Mouse (Mus musculus): Measurements from ENCODE around the gene Kirrel3.

Gene Kirrel3

DNA sequence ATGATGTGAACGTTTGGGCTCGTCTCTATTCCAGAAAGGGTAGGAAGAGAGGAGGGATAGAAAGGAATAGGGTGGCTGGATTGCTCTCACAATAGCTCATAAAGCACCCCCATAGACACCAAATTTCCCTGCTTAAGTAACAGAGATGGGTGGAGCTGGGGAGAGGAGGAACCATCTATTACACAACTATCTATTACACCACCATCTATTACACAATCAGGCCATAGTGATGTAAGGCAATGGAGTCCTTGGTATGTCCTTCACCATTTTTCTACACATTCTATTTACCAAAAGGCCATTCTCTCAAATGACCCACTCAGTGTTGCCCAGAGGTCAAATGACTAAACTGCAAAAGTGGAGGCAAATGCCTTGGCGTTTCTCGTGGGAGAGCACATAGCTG is 119.2 kb downstream of the Kirrel3 start:
- DNase-seq = no peak

DNA sequence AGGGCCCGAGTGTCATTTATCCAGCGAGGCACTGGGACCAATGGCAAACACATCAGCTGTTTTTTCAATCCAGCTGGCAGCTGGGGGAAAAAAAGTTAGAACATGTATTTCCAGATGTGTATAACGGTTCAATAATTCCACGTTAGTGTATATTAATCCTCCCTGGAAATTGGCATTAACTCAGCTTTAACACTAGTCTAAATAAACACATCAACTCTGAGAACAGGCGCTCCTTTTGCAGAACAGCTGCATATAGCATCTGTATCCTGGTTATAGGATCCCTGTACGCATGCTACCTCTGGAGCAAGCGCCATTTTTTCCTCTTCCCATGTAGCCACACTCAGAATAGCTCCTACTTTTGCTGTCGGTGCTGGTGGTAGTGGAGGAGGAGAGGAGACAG is 119.8 kb downstream of the Kirrel3 start:
- no peak for DNase-seq

GRCm38 (mm10) chr9:34607976-34608375 is 122.3 kb downstream of the Kirrel3 start:
- DNase-seq = no peak

- DNase-seq = peak; percentile 87
These were observed 127.4 kb downstream of the Kirrel3 start for GRCm38 (mm10) chr9:34612886-34613769.

DNA sequence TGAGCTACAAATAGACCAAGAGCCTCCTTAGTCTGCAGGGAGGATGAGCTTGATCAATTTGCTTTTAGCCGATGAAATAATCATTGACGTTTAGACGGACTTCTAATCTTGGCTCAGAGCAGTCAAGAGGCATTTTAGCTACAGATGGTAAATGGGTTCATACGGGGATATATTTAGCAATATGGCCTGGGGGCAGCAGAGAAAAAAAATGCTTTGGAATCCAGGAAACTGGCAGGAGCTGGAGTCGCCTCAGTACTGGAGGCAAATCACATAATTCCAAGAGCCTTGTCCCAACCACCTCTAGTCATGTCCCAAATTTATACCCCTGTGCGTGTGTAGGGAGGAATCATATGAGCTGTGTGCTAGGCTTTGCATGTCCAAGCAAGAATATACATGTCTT is 132.4 kb downstream of the Kirrel3 start:
- no peak for DNase-seq

DNA sequence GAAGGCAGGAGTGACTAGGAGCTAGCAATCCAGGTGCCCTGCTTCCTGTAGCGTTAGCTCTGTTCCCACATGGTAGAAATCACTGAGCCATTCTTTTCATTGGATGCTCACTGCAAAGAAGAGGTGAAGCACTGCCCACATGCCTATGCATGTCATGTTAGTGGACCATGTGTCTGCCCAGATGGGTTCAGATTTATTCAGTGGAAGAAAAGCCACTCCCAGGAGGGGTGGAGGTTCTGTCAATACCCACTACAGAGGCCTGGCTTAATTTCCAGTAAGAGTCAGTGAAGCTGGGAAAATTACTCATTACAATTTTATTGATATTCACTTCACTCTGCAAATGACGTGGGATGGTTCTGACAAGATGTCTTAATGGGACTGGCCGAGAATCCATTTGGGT is 134.2 kb downstream of the Kirrel3 start:
- DNase-seq = no peak

- DNase-seq = no peak
These were observed 137.8 kb downstream of the Kirrel3 start for GRCm38 (mm10) chr9:34623526-34623925.

DNA sequence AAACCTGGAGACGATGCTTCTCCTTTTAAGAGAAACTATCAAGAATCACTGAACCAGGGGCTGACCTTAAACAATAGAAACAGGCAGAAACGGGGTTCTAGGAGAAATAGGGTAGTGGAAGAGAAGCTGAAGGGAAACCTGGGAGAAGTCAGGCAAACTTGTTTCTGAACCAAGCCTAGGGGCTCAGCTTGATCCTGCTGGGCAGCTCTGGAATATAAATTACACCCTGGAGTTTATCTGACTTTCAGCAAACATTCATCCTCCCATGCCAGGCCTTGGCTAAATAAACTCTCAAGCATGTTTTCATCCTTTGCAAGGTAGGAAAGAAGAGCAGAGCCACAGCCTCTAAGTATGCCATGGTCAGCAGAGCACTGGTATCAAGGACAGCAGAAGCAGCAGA is 138.3 kb downstream of the Kirrel3 start:
- DNase-seq = no peak

DNA sequence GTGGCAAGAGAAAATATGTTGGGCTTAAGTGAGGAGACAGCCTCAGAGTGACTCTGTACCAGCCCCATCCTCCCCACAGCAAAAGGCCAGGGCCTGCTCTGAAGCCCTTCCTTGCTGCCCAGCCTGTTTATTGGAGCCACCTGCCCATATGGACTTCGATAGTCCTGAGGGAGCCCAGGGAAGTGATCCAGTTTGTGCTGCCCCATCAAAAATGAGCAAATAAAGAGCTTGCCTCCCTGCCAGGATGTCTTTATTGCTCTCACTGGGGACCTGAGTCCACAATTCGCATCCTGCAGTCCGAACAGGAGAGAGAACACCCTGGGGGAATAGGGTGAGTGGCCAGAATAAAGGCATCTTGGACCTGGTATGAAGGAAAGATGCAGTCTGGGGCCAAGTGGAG is 143.1 kb downstream of the Kirrel3 start:
- DNase-seq = peak; percentile 49

GRCm38 (mm10) chr9:34635696-34636095 is 150.0 kb downstream of the Kirrel3 start:
- DNase-seq = no peak

DNA sequence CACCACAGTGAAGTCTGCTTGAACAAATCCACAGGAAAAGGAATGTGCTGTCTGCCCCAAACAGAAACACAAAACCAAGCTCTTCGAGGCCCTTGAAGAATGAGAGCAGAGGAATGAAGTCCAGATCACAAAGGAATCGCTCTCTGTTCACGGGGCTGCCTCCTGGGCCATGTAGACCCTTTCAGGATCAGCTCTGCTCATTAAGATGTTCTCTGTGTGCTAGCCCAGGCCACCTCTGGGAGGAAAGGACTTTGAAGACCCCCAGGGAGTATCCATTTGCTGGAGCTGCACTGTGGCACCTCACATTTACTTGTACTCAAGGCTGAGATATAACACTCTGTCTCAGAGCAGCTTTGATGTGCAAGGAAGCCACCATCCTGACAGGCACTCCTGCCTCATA is 158.2 kb downstream of the Kirrel3 start:
- DNase-seq = no peak

GRCm38 (mm10) chr9:34644392-34644791 is 158.7 kb downstream of the Kirrel3 start:
- DNase-seq = no peak

DNA sequence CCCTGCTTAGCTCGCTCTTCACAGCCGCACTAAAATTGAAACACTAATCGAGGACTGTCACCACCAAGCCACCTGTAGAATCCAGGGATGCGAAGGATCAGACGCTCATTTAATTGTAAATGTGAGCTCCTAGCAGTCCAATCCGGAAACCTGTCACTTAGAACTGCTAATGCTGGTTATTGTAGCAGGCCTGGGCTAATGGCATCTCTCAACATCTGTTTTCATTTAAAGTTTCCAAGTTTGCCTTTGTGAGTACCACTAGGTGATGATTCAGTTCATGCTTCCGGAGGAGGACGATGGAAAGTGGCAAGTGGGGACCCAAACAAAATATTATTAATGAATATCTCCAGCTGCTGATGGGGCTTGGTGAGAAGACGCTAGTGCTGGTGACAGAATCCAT is 161.1 kb downstream of the Kirrel3 start:
- DNase-seq = no peak

- peak; percentile 84 for DNase-seq
These were observed 166.6 kb downstream of the Kirrel3 start for GRCm38 (mm10) chr9:34652278-34652677.

DNA sequence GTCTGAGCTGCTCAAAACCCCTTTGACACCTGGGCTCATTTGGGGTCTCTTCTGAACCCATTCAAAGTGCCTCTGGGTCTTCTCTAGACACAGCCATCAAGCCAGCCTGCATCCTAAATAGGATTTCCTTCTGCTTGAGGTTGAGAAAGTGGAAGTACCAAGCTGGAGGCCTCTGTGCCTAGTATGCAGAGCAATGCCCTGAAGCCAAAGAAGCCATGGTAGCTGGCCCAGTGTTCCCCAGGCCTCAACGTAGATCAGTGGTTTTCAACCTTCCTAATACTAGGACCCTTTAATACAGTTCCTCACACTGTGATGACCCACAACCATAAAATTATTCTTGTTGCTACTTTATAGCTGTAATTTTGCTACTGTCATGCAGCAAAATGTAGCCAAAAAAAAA is 167.4 kb downstream of the Kirrel3 start:
- DNase-seq = no peak

DNA sequence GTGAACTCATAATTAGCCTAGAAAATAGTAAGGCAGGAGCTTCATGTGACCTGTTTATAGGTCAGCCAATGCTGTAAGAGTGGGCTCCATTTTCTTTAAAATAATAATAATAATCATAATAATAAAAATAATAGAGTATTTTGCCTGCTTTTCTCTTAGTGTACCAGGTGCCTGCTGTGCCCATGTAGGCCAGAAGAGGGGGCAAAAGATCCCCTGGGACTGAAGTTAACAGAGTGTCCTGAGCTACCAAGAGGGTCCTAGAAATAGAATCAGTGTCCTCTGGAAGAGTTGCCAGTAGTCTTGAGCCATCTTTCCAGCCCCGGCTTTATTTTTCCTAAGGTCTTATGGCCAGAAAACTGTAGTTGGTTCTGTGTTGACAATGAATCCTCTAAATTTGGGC is 174.9 kb downstream of the Kirrel3 start:
- no peak for DNase-seq

- no peak for DNase-seq
These were observed 177.7 kb downstream of the Kirrel3 start for GRCm38 (mm10) chr9:34663412-34663811.

DNA sequence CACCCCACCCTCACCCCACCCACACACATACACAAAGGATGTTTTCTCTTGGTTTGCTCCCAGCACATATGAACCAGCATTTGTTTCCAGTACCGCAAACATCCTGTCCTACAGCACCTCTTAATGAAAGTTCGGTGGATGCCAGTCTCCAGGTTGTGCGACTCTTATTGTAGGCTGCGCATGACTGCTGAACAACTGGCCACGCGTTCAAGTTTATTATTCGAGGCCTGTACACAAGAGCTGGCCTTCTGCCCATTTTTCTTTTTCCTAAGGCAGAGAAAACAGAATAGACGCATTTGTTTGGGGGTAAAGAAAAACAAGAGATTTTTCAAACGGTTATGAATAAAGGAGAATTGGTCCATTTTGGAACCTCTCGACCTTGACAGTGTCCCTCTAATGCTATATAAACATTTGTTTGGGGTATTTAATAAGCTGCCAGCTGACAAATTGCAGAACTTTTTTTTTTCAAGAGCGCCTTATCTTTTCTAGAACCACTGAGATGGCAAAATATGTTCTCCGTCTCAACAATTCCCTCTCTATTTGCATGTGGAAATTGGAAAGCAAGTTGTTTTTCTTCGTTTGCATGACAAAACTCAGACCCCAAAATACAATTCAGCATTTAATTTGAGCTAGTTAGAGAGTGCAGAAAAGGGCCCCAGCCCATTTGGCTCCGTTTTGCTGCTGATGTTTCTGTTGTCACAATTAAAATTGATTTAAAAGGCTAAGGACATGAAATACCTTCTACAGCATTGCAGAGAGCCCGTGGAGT is 179.9 kb downstream of the Kirrel3 start:
- DNase-seq = no peak

DNA sequence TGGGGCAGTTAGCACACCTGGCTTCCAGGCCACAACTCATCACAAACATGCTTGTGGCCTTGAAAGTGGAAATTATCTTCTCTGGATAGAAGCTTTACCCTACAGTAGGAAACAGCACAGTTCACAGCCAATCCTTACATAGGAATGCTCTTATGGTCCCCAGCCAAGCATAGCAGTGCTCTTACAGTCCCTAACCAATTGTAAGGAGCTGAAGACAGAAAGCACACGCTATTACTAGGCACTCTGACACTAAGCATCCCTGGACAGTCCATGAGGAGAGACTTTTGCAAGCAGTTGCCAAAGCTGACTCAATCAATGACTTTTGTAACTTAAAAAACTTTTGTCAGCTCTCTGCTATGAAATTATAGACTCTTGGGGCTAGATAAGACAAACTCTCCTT is 181.5 kb downstream of the Kirrel3 start:
- no peak for DNase-seq

GRCm38 (mm10) chr9:34670906-34671305 is 185.2 kb downstream of the Kirrel3 start:
- no peak for DNase-seq

DNA sequence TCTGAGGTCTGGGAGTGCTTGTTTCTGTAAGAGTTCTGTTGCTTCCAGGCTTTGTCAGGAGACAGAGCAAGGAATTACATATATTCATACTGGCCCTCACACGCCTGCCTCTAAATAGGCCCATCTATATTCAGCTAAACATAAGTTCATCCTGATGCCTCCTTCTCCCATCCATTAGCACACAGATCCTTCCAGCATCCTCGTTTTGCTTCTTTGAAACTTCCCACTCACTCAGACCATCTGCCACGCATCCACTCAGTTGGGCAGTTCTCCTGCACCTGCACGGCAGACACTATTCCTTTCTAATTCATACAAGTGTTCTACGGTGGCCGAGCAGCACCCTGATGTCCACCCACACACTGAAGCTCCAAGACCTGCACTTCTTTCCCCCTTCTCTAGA is 201.1 kb downstream of the Kirrel3 start:
- no peak for DNase-seq

- DNase-seq = no peak
These were observed 202.7 kb downstream of the Kirrel3 start for GRCm38 (mm10) chr9:34688358-34688757.

- DNase-seq = no peak
These were observed 203.7 kb downstream of the Kirrel3 start for GRCm38 (mm10) chr9:34689375-34689774.

DNA sequence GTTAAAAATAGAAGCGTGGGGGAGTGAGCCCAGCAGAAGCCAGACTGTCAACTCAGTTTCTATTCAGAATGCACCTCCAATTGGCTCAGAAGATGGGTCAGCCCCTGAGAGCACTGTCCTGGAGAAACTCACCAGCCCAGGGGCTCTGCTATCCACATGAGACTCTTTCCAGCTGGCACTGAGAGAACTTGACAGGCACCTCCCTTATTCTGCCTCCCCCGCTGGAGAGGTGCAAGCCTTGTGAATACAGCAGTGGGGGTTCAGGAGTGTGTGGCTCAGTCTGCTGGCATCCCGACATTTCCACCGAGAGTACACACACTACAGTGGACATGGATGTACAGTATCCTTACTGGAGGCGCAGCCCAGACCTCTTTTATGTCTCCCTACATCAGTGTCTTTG is 210.0 kb downstream of the Kirrel3 start:
- DNase-seq = no peak
